Comparison of ENCODE assay signal across 26 mouse cellular contexts in the genomic region with DNA sequence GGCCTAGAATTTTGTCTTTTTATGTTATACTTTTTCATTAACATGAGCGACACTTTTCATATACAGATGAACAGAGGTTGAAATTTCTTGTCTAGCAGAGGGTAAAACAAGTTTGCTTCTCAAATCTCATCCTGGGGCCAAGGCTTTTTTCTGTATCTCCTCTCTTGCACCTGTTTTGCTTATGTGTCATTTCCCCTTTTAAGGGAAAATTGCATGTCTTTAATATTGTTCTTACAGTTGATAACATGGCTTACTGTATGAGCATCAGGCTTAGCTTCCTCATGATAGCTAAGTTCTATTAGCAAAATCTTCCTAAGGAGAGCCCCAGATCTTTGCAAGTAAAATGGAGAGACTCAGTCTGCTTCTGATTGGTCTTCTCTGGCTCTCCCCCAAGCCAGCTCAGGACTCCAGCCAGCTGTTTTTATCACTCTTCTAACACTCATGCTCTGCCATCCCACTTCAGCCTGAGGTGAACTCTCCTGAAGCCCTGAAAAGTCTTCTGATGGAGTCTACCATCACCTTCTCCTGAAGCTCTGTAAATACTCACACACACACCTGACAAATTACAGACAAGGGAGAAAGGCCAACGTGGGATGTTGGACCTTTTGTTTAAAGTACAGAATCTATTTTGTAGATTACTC.
DNase-seq lines count a peak whose midpoint lies in the region; ATAC-seq and TF ChIP-seq lines count a peak whose summit lies in the region.
"Had no signal": no experiment of that assay in that cellular context is flagged by ENCODE, and none has a peak within 500 bp of the region (broad histone marks: within the 10 kb centered on the region; RNA-seq: fewer than 3 reads in every experiment).

No protein-coding gene starts in this region.

- no peak for TF ChIP-seq CTCF in MEL (IDR thresholded peaks at IDR 0.05 in 2 of 3, conservative IDR thresholded peaks at IDR 0.05 in 1 of 3; ENCODE audit: control insufficient read depth in 1 of 3, insufficient read depth in 1 of 3, low read depth in 2 of 3, low read length in 3 of 3, poor library complexity in 1 of 3, severe bottlenecking in 1 of 3)
- no peak for TF ChIP-seq CTCF in heart, postnatal 0 days (IDR thresholded peaks at IDR 0.05; ENCODE audit: low read depth)

- TF ChIP-seq POLR2A in MEL (IDR thresholded peaks at IDR 0.05; ENCODE audit: control insufficient read depth in 1 of 2, insufficient read depth in 1 of 2, low read depth in 1 of 2, low read length in 2 of 2, poor library complexity in 1 of 2): no peak

- no peak overlapping the region for H3K4me3 ChIP-seq in MEL (ENCODE audit: control insufficient read depth in 1 of 2, insufficient read depth in 1 of 2, low read depth in 2 of 2, low read length in 2 of 2)
- no peak overlapping the region for H3K4me3 ChIP-seq in heart, postnatal 0 days (ENCODE audit: low read depth, low read length)
- H3K4me3 ChIP-seq: embryonic facial prominence, embryonic 12.5 days; hindbrain, embryonic 10.5 days; hindbrain, embryonic 15.5 days; limb, embryonic 13.5 days; lung, embryonic 15.5 days; midbrain, embryonic 13.5 days; neural tube, embryonic 13.5 days had no signal

- peak; percentile 78 for DNase-seq in MEL (ENCODE audit: low read depth, low spot score)
- peak; percentile 11 to 56 for DNase-seq in heart, adult 9 months (ENCODE audit: low spot score in 2 of 2)
- DNase-seq in heart, postnatal 0 days (ENCODE audit: low spot score): peak; percentile 83
- peak; percentile 73 for DNase-seq in heart, postnatal 4 days
- no peak for DNase-seq in right cerebral cortex, adult 18-20 months
- no peak for DNase-seq in lung, postnatal 10 days
- DNase-seq: adrenal gland, postnatal 10 days; cerebellum, adult 8-10 months; cerebellum, postnatal 36 days; embryo, embryonic 11 days; gastrocnemius, postnatal 25 days; kidney, adult 11 months; kidney, postnatal 25 days; lung, postnatal 4 days had no signal

- 55% methylated on average over 2 of the region's 2 CpGs for WGBS in heart, postnatal 0 days

- H3K4me1 ChIP-seq in MEL (ENCODE audit: control insufficient read depth in 1 of 2, insufficient read depth in 2 of 2, low read length in 2 of 2): peaks cover 7 to 11% of the 10 kb centered on the region in 2 experiments
- 0 out of 2 replicates have a peak, but pooled peaks cover 4% of the 10 kb centered on the region for H3K4me1 ChIP-seq in heart, postnatal 0 days (ENCODE audit: control insufficient read depth, insufficient read depth)
- H3K4me1 ChIP-seq: embryonic facial prominence, embryonic 12.5 days; hindbrain, embryonic 15.5 days; limb, embryonic 13.5 days; lung, embryonic 15.5 days had no signal

- peak; percentile 81 to 88 for TF ChIP-seq EP300 in MEL (IDR thresholded peaks at IDR 0.05; ENCODE audit: low read depth in 1 of 2, low read length in 2 of 2)
- TF ChIP-seq EP300 in heart, postnatal 0 days (IDR thresholded peaks at IDR 0.05; ENCODE audit: low read depth): peak; percentile 64; the same call in 1 of the 2 replicates

- H3K27ac ChIP-seq in MEL (ENCODE audit: control insufficient read depth, low read depth, low read length): peak overlapping the region; percentile 85
- peak overlapping the region; percentile 86 for H3K27ac ChIP-seq in heart, postnatal 0 days (ENCODE audit: low read depth)
- H3K27ac ChIP-seq: embryonic facial prominence, embryonic 12.5 days; hindbrain, embryonic 10.5 days; hindbrain, embryonic 15.5 days; limb, embryonic 13.5 days; lung, embryonic 15.5 days; midbrain, embryonic 13.5 days; neural tube, embryonic 13.5 days had no signal

- H3K79me2 ChIP-seq in MEL (ENCODE audit: control insufficient read depth, insufficient read depth, low read length, poor library complexity): no peaks in the 10 kb centered on the region

- peak; percentile 85 for ATAC-seq in heart, postnatal 0 days (ENCODE audit: insufficient read depth, low read depth)
- ATAC-seq: forebrain, embryonic 14.5 days; inflammation-experienced regulatory T-cells, adult 6 months; midbrain, embryonic 13.5 days; Patski had no signal

- no peaks in the 10 kb centered on the region for H3K27me3 ChIP-seq in MEL (ENCODE audit: control insufficient read depth in 1 of 2, insufficient read depth in 2 of 2, low read length in 2 of 2)
- no peaks in the 10 kb centered on the region for H3K27me3 ChIP-seq in heart, postnatal 0 days (ENCODE audit: control insufficient read depth, insufficient read depth, low read length)
- H3K27me3 ChIP-seq: embryonic facial prominence, embryonic 12.5 days; hindbrain, embryonic 15.5 days; limb, embryonic 13.5 days; lung, embryonic 15.5 days; midbrain, embryonic 13.5 days; neural tube, embryonic 13.5 days; Patski had no signal

- H3K9ac ChIP-seq in MEL (ENCODE audit: control insufficient read depth, low read depth, low read length, poor library complexity, severe bottlenecking): no peak overlapping the region; the same call in 1 of the 2 replicates
- H3K9ac ChIP-seq in heart, postnatal 0 days (replicated peaks; ENCODE audit: low read depth, low read length): no peak overlapping the region
- H3K9ac ChIP-seq: embryonic facial prominence, embryonic 12.5 days; hindbrain, embryonic 15.5 days; limb, embryonic 13.5 days; lung, embryonic 15.5 days; midbrain, embryonic 13.5 days; neural tube, embryonic 13.5 days had no signal

- H3K36me3 ChIP-seq in MEL (ENCODE audit: control insufficient read depth in 1 of 2, insufficient read depth in 2 of 2, low read length in 2 of 2): peaks cover 0 to 9% of the 10 kb centered on the region in 2 experiments; a peak in 2 of 4 replicates
- no peaks in the 10 kb centered on the region for H3K36me3 ChIP-seq in heart, postnatal 0 days (replicated peaks; ENCODE audit: control insufficient read depth, insufficient read depth, low read length)
- H3K36me3 ChIP-seq: embryonic facial prominence, embryonic 12.5 days; G1E; hindbrain, embryonic 10.5 days; hindbrain, embryonic 15.5 days; limb, embryonic 13.5 days; lung, embryonic 15.5 days; midbrain, embryonic 13.5 days; neural tube, embryonic 13.5 days had no signal

- H3K9me3 ChIP-seq in MEL (replicated peaks; ENCODE audit: insufficient read depth, low read length): no peaks in the 10 kb centered on the region
- peaks cover 12% of the 10 kb centered on the region; the same call in 1 of the 2 replicates for H3K9me3 ChIP-seq in heart, postnatal 0 days (replicated peaks; ENCODE audit: control insufficient read depth, low read length)
- H3K9me3 ChIP-seq: embryonic facial prominence, embryonic 12.5 days; hindbrain, embryonic 15.5 days; limb, embryonic 13.5 days; lung, embryonic 15.5 days; midbrain, embryonic 13.5 days; neural tube, embryonic 13.5 days had no signal

- TF ChIP-seq RAD21 in MEL (IDR thresholded peaks at IDR 0.05; ENCODE audit: low read depth, low read length): no peak

- no peak overlapping the region; the same call in 1 of the 2 replicates for H3K4me2 ChIP-seq in heart, postnatal 0 days (ENCODE audit: low read depth, low read length)
- H3K4me2 ChIP-seq: embryonic facial prominence, embryonic 12.5 days; hindbrain, embryonic 15.5 days; limb, embryonic 13.5 days; liver, embryonic 11.5 days; lung, embryonic 15.5 days; midbrain, embryonic 13.5 days; neural tube, embryonic 13.5 days had no signal

TF ChIP-seq in MEL, 35 proteins besides CTCF, POLR2A, EP300 and RAD21 (continues in another document):
- TF ChIP-seq SMC3 (IDR thresholded peaks at IDR 0.05; ENCODE audit: low read depth, low read length): no peak
- no peak for TF ChIP-seq USF1 (IDR thresholded peaks at IDR 0.05; ENCODE audit: low read depth, low read length)
- TF ChIP-seq MYC (IDR thresholded peaks at IDR 0.05; ENCODE audit: low read depth, low read length): peak; percentile 47; the same call in 1 of the 2 replicates
- TF ChIP-seq CHD1 (IDR thresholded peaks at IDR 0.05; ENCODE audit: low read depth, low read length): no peak
- no peak for TF ChIP-seq SIN3A (IDR thresholded peaks at IDR 0.05; ENCODE audit: low read length)
- no peak for TF ChIP-seq ZKSCAN1 (IDR thresholded peaks at IDR 0.05; ENCODE audit: low read depth, low read length)
- peak; percentile 76 for TF ChIP-seq GATA1 (IDR thresholded peaks at IDR 0.05; ENCODE audit: low read depth, low read length)
- no peak for TF ChIP-seq MAFK (IDR thresholded peaks at IDR 0.05; ENCODE audit: borderline replicate concordance, low read depth, low read length)
- peak; percentile 86 for TF ChIP-seq TCF12 (IDR thresholded peaks at IDR 0.05; ENCODE audit: low read depth, low read length)
- TF ChIP-seq ZMIZ1 (IDR thresholded peaks at IDR 0.05; ENCODE audit: low read depth, low read length): no peak
- TF ChIP-seq NELFE (IDR thresholded peaks at IDR 0.05; ENCODE audit: low read depth, low read length): no peak
- peak; percentile 70 for TF ChIP-seq ETS1 (IDR thresholded peaks at IDR 0.05; ENCODE audit: low read depth, low read length)
- TF ChIP-seq MEF2A (IDR thresholded peaks at IDR 0.05; ENCODE audit: extremely low read depth, insufficient replicate concordance, low read depth, low read length, poor library complexity, severe bottlenecking): no peak
- no peak for TF ChIP-seq CHD2 (IDR thresholded peaks at IDR 0.05; ENCODE audit: low read length)
- no peak for TF ChIP-seq TBP (IDR thresholded peaks at IDR 0.05; ENCODE audit: low read depth, low read length)
- TF ChIP-seq POLR2AphosphoS5 (IDR thresholded peaks at IDR 0.05; ENCODE audit: borderline replicate concordance, low read depth, low read length): no peak
- no peak for TF ChIP-seq GABPA (IDR thresholded peaks at IDR 0.05; ENCODE audit: low read depth, low read length)
- no peak for TF ChIP-seq UBTF (IDR thresholded peaks at IDR 0.05; ENCODE audit: borderline replicate concordance, insufficient read depth, low read depth, low read length)
- no peak for TF ChIP-seq HCFC1 (IDR thresholded peaks at IDR 0.05; ENCODE audit: low read depth, low read length)
- no peak for TF ChIP-seq KAT2A (conservative IDR thresholded peaks at IDR 0.05; ENCODE audit: low read depth, low read length)
- peak; percentile 37; the same call in 1 of the 2 replicates for TF ChIP-seq MXI1 (IDR thresholded peaks at IDR 0.05; ENCODE audit: low read depth, low read length)
- TF ChIP-seq JUND (IDR thresholded peaks at IDR 0.05; ENCODE audit: low read depth, low read length): no peak
- TF ChIP-seq E2F4 (IDR thresholded peaks at IDR 0.05; ENCODE audit: borderline replicate concordance, low read depth, low read length): no peak
- TF ChIP-seq TAL1 (IDR thresholded peaks at IDR 0.05; ENCODE audit: low read length): peak; percentile 85
- no peak for TF ChIP-seq POLR2AphosphoS2 (IDR thresholded peaks at IDR 0.05; ENCODE audit: low read length)
- no peak for TF ChIP-seq NRF1 (IDR thresholded peaks at IDR 0.05; ENCODE audit: insufficient read depth, low read depth, low read length, poor library complexity, severe bottlenecking)
- TF ChIP-seq RCOR1 (IDR thresholded peaks at IDR 0.05; ENCODE audit: low read depth, low read length): peak; percentile 72
- TF ChIP-seq ZNF384 (IDR thresholded peaks at IDR 0.05; ENCODE audit: low read depth, low read length): no peak
- no peak for TF ChIP-seq MAZ (IDR thresholded peaks at IDR 0.05; ENCODE audit: low read depth, low read length)

Comparison
In these comparisons a context has a peak if more than half of its experiments do, and no peak if none do; other contexts are left out.
1. DNase-seq: peak in MEL (single experiment), heart, adult 9 months (2 of 2), heart, postnatal 0 days (single experiment) and heart, postnatal 4 days (single experiment); none in right cerebral cortex, adult 18-20 months (single experiment) and lung, postnatal 10 days (single experiment).